Mouse (Mus musculus) spleen, adult 2 months (tissue): ENCODE data around the gene Mfap1a.

Source experiments
- CTCF ChIP-seq: fragments of 200-500 bp; IDR thresholded peaks from 2 replicates; pipeline ENCODE4 v1.5.1; 2011; ENCODE audit warnings: mild to moderate bottlenecking, inconsistent platforms; ENCODE audit not compliant: insufficient read depth, insufficient read length, insufficient replicate concordance; ENCODE audit errors: extremely low read depth
- POLR2A ChIP-seq: fragments of 200-500 bp; IDR thresholded peaks from 2 replicates; pipeline ENCODE4 v1.6.1; 2011; ENCODE audit warnings: low read depth, low read length, inconsistent platforms

DNA sequence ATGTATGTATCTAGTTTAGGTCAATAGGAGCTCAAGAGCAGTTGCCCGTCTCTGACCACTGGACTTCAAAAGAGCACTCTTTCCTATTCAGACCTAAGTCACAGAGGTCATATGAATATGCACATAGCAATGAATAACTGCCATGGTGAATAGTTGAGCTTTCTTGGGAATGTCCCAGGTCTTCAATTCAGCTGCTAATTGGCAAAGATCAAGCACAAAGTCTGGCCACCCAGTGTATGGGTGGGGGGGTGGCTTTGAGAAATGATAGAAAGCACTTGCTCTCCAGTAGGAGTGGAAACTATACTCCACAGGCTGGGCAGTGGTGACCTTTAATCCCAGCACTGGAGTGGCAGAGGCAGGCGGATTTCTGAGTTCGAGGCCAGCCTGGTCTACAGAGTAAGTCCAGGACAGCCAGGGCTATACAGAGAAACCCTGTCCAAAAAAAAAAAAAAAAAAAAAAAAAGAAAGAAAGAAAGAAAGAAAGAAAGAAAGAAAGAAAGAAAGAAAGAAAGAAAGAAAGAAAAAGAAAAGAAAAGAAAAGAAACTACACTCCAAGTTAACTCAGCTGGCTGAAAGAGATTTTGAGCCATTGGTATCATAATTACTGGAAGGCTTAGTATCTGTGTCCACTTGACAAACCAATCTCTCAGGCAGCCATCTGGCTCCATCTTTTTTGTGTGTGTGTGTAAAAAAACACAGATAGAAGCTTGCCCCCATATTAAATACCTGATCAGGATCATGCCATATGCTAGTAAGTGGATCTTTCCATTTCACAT, 28.8 kb downstream of the Mfap1a start:
- TF ChIP-seq POLR2A (no peak), CTCF (no peak)
